Mouse (Mus musculus): ENCODE results near the gene Asb5.

- no peak for TF ChIP-seq EP300 (IDR thresholded peaks at IDR 0.05; ENCODE audit: low read depth)
- TF ChIP-seq CTCF (IDR thresholded peaks at IDR 0.05; ENCODE audit: low read depth): no peak
Observed at GRCm38 (mm10) chr8:54520516-54520915, 8.9 kb upstream of the Asb5 start.

Data from liver, embryonic 14.5 days (tissue).